Mouse (Mus musculus): ENCODE results near the gene 1700123O20Rik.

Gene 1700123O20Rik

GRCm38 (mm10) chr14:54686063-54686521 lies at the start of gene 1700123O20Rik:
Gene 1700123O20Rik (plus strand): TSS chr14:54686216.
- DNase-seq (ENCODE audit: low read depth) = peak; percentile 85

GRCm38 (mm10) chr14:54636954-54637353 lies 49.1 kb upstream of the 1700123O20Rik start:
- no peak for DNase-seq (ENCODE audit: low read depth)

- no peak for DNase-seq (ENCODE audit: low read depth)
Observed at GRCm38 (mm10) chr14:54638210-54638609, 47.8 kb upstream of the 1700123O20Rik start.

DNA sequence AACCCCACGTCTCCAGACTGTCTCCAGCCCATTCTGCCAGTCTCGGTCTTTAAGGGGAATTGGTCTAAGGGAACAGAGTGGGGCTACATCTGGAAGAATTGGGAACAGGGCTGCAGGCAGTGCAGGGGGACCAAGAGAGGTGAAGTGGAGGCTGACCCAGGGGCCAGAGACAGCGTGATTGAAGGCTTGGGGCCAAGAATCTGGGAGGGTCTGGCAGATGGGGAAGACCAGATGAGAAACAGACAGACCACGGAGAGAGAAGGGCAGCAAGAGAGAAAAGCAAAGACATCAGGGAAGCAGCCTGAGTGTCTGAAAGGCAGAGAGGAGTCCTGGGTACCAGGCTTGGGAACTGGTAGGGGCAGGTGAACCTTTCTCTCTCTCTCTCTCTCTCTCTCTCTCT lies 45.9 kb upstream of the 1700123O20Rik start:
- DNase-seq (ENCODE audit: low read depth) = no peak

GRCm38 (mm10) chr14:54640946-54641304 lies 45.1 kb upstream of the 1700123O20Rik start, which contains the start of gene Gm17606:
Gene Gm17606 (plus strand): TSS chr14:54640952.
- no peak for DNase-seq (ENCODE audit: low read depth)

- peak; percentile 84 for DNase-seq (ENCODE audit: low read depth)
Observed at GRCm38 (mm10) chr14:54641305-54641969, 44.6 kb upstream of the 1700123O20Rik start, which contains the start of gene Cdh24. Gene Cdh24 (minus strand): TSS chr14:54641364.

DNA sequence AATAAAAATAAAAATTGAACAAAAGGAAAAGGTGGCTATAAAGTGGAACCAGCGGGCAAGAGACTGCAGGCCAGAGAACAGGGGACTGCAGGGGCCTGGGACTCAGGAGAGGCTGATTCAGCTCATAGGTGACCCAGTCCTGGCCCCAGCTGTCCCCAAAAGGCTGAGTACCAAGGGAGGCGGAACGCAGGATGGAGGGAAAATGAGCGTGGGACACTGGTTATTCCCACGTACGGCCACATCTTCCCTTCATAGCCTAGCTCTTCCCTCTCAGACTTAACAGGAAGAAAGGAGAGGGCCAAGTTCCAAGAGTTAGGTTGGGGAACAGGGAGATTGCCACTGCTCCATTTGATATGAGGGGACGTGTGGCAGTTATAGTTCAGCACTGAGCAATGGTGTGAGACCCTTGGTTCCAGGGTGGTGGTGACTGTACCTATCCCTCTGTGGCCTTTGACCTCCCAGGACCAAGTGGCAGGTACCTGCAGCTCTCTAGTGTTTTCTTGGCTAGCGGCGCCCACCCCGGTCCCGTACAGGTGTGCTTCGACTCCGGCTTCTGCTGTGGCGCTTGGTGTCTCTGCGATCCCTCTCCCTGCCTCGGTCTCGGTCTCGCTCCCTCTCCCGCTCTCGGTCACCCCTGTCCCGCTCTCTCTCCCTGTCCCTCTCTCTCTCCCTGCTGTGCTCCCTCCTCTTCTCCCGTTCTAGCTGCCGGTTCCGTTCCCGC lies 43.6 kb upstream of the 1700123O20Rik start:
- no peak for DNase-seq (ENCODE audit: low read depth)

DNA sequence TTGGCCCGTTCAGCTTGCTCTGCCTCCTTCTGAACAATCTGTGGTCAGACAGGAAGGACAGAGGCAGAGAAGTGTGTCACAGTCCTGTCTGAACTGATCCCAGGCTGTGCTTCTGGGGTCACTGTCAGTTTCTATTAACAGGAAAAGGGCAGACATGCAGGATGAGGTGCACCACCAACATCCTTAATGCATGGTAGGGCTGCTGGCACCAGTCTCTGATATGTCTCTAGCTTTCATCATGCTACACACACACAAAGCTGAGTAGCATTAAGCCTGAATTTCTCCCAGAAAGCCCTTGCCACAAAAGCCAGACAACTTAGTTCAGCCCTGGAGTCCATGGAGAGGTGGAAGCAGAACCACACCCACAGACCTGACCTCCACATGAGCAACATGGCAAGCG lies 43.0 kb upstream of the 1700123O20Rik start:
- no peak for DNase-seq (ENCODE audit: low read depth)

GRCm38 (mm10) chr14:54644294-54644693 lies 41.7 kb upstream of the 1700123O20Rik start:
- DNase-seq (ENCODE audit: low read depth) = no peak

DNA sequence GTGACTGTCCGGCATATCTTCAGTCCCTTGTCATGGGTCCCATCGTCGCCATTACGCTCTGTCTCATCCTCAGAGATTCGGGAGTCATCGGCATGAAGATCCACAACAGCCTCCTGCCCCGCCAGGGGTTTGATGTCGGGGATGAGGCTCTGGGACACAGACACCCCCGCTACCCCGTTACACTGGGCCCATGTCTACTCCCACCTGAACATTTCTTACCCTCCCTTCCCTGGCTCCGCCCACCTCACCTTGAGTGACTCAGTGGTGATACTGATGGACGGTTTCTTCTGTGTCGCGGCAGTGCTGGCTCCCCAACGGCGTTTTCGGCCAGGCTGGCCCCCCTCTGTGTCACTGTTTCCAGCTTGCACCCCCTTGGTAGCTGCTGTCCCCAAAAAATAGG lies 39.6 kb upstream of the 1700123O20Rik start:
- no peak for DNase-seq (ENCODE audit: low read depth)

DNA sequence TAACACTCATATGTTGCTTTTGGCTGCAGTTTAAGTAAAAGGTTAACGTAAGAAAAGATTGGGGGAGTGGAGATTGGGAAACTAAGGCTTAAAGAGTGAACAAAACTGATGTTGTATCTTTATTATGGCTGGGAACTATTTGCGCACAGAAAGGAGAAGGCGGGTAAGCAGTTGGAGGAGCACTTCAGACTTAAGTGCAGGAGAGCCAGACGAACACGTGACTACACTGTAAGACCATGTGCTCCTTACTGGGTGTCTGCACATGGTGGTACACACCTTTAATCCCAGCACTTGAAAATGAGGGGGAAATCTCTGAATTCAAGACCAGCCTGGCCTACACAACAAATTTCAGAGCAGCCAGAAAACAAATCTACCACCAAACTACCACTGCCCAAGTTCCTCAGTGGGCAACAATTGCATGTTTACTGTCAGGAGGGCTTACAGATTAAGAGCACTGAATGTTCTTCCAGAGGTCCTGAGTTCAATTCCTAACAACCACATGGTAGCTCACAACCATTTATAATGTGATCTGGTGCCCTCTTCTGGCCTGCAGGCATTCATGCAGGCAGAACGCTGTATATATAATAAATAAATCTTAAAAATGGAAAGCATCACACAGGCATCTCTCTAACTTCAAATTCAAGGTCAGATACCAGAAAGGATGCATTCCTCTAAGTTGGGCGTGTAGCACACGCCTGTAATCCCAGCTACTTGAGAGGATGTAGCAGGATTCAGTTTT lies 38.9 kb upstream of the 1700123O20Rik start:
- no peak for DNase-seq (ENCODE audit: low read depth)

DNA sequence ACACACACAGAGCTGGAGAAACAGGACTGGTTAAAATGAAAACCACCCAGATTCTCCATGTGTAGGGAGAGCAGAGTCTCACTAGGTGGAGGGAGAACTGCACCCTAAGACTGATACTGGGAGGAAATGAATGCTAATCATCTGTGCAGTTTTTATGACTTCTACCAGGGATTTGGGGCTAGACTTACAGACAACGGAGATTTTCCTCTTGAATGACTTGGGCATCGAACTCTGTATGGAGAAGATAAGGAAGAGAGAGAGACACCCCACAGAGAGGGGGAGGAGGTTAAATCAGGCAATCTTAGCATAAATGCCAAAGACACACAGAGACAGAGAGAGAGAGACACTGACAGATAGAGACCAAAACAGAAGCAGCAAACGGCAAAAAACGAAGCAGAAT lies 38.1 kb upstream of the 1700123O20Rik start:
- no peak for DNase-seq (ENCODE audit: low read depth)

- DNase-seq (ENCODE audit: low read depth) = peak; percentile 94
Observed at GRCm38 (mm10) chr14:54650621-54651454, 35.2 kb upstream of the 1700123O20Rik start.

GRCm38 (mm10) chr14:54651556-54651955 lies 34.5 kb upstream of the 1700123O20Rik start:
- no peak for DNase-seq (ENCODE audit: low read depth)

DNA sequence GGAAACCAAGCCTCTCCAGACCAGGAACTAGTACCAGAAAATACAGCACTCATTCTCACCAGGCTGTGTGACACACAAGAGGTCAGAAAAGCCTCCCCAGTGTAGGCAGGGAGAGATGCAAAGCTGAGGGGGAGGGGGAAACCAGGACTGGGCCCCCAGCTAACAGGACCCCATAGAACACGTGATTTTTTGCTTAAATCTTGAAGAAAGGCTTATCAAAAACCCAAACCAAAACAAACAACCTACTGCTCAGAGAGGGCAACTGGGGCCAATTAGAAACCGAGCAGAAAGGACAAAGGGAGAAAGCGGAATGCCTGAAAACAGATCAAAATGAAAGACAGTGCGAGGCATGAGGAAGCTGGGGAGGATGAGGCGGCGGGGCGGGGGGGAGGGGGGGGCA lies 33.2 kb upstream of the 1700123O20Rik start:
- no peak for DNase-seq (ENCODE audit: low read depth)

- peak; percentile 81 for DNase-seq (ENCODE audit: low read depth)
Observed at GRCm38 (mm10) chr14:54653496-54653895, 32.5 kb upstream of the 1700123O20Rik start.

- DNase-seq (ENCODE audit: low read depth) = peak; percentile 65
Observed at GRCm38 (mm10) chr14:54660009-54660408, 26.0 kb upstream of the 1700123O20Rik start.

- no peak for DNase-seq (ENCODE audit: low read depth)
Observed at GRCm38 (mm10) chr14:54664477-54665222, 21.4 kb upstream of the 1700123O20Rik start.

DNA sequence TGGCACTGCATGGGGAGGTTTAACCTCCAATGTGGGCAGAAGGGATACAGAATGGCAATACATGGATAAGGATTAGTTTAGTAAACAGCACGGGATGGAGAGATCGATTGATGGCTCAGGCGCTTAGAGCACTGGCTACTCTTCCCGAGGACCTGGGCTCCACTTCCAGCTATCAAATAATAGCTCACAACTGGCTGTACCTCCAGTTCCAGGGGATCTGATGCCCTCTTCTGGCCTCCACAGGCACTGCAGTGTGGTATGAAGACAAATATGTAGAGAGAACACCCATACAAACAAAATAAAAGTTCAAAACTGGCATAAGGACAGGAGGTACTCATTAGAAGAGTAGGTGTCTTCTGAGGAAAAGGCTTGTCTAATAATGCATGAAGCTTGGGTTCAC lies 16.6 kb upstream of the 1700123O20Rik start:
- peak; percentile 40 for DNase-seq (ENCODE audit: low read depth)

GRCm38 (mm10) chr14:54674317-54674716 lies 11.7 kb upstream of the 1700123O20Rik start:
- DNase-seq (ENCODE audit: low read depth) = no peak

- DNase-seq (ENCODE audit: low read depth) = no peak
Observed at GRCm38 (mm10) chr14:54676290-54676689, 9.7 kb upstream of the 1700123O20Rik start.

Data from c-Kit-positive CD71-positive TER-119-negative erythroid progenitor cells, embryonic 14.5 days (primary cell).